Mouse (Mus musculus) frontal cortex, adult 2 months (tissue): ENCODE results near the gene Diablo. TPM values are rescaled to one million over a fixed set of nuclear protein-coding genes. Genes with fewer than 3 reads are reported as not detected.
A peak's percentile ranks its signal among the peaks of the same experiment; 100 is the strongest.
"Not testable (repeated sequence)": the region's sequence is repeated elsewhere in the genome, so short reads cannot be mapped to it uniquely, and the experiment has no call there.

Source experiments
- DNase-seq, 2 experiments: peaks; one replicate each; pipeline ENCODE4 v3.0.0; 2022; ENCODE audit warnings: low spot score in 1 of 2; ENCODE audit errors: extremely low spot score in 1 of 2
- polyA plus RNA-seq: library from polyadenylated mRNA; depleted of rRNA; stranded (reverse); fragments of >200 nt; gene quantifications from 2 replicates; pipeline ENCODE4 v1.2.3, GENCODE M21; 2012; rRNA removed

The Diablo gene
- 81.5 and 87.4 TPM in 2 replicates for polyA plus RNA-seq

DNA sequence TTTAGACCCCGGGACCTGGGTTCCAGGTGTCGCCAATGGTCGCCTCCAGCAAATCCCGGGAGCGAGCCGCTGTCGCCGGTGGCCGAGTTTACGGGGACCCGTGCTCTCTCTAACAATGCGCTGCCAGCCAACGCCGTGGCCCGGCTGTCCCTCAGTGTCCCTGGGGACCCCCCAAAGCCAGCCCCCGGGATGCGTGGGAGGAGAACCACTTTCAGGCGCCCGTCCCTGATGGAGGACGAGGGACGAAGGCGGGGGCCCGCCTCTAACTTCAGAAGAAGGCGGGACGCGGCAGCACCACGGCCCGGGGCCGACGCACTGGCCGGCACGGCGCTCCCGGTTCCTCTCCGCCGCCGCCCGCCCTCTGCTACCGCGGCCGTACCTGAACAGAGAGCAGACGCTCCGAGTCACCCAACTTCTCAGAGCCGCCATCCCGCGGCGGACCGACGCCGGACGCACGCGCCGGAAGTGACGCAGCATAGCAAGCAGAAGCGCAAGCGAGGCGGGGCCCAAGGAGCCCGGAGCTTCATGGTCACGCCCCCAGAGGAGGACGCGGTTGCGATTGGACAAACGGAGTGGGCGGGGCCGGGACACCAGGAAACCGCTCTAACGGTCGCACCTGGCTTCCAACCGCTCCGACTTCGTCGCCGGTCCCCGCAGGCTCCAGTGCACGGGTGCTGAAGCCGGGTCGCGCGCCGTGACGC lies at the start of gene Diablo:
Gene Diablo, minus strand, starts transcription at position 485 of the 701 bp plus-strand sequence.
- peak; percentile 95 to 98 for DNase-seq

- no peak for DNase-seq
Measured at GRCm38 (mm10) chr5:123573362-123573761, 49.4 kb upstream of the Diablo start.

GRCm38 (mm10) chr5:123572357-123573186 lies 48.6 kb upstream of the Diablo start, which contains the start of gene Vps33a:
TSS of gene Vps33a (minus strand) at chr5:123573038.
- DNase-seq = peak; percentile 95 to 99

DNA sequence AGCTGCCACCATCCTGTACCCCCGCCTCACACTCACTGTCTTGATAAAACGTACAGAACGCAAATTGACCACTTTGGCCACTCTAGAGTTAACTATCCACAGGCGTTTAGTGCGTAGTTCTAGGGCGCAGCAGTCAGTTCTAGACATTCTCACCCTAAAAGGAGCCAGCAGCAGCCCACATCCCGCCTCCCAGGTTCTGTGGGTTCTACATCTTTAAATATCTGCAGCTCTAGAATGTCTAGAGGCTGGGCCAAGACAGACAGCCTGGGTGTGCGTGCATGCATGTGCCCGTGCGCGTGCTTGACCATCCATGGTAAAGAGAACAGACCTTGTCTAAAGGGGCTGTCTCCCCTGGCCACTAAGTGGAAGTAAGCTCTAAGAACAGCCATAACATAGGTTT lies 37.2 kb upstream of the Diablo start:
- peak in 1 of 2 experiments; percentile 30 for DNase-seq

DNA sequence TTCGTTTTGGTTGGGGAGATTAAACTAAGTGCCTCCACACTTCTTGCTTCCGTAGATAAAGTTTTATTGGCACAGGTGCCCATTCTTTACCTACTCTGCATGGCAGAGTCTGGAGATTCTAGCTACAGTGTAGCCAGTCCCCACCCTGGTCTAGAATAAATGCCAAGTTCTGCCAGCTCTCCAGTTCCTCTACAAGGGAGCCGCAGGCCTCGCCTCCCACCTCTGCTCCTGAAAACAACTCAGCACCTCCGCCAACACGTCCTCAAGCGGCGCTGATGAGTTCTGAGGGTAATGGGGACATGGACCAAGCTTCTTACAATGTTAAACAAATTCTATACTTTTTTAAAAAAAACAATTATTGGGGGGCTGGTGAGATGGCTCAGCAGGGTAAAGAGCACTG lies 35.6 kb upstream of the Diablo start:
- peak in 1 of 2 experiments; percentile 25 for DNase-seq

DNA sequence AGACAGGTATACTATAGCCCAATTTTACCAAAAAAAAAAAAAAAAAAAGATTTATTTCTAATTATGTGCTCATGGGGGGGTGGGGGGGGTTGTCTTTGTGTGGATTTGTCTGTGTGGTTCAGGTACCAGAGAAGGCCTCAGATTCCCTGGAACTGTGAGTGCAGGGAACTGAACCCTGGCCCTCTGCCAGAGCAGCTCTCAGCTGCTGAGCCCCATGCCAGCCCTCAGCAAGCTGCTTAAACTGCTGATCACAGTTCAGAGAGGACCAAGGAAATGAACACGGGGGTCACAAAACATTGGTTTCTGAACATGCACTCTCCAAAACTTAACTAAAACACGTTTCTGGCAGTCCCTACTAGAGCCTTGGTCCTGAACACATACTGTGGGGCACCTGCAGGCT lies 32.5 kb upstream of the Diablo start:
- DNase-seq = peak in 1 of 2 experiments; percentile 54

GRCm38 (mm10) chr5:123555693-123556092 lies 31.7 kb upstream of the Diablo start:
- no peak for DNase-seq

GRCm38 (mm10) chr5:123533801-123534200 lies 9.8 kb upstream of the Diablo start:
- no peak for DNase-seq

DNA sequence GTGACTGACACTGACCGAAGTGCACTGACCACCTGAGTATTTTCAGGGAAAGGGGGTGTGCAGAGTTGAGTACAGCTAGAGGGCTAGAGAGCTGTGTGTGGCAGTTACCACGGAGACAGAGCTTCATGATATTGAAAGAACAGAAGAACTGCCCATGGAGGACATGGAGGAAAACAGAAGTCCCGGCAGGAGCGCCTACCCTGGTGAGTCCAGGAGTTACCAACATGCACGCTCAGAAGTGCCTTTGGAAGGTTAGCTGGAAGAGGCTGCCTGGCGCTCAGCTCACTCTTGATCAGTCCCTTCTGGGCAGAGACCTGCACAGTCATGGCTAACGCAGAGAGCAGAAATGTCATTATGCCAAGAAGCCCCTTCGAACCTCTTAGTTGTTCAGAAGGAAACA lies 6.1 kb upstream of the Diablo start:
- peak in 1 of 2 experiments; percentile 0 for DNase-seq

DNA sequence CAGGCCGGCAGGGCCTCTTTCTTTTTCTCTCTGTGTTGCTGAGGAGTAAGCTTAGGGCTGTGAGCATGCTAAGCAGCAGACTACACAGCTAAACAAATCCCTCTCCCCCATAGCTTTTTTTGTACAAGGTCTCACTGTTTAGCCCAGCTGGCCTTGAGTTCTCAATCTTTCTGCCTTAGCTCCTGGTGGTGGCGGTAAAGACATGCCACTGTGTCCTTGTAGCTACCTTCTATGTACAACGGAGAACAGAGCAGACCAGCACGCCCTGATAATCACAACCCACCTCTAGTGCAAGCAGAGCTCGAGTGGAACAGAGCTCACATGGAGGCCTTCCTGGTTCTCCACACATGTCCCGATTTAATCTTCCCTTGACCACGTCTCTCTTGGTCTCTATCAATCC lies 4.7 kb upstream of the Diablo start:
- peak in 1 of 2 experiments; percentile 4 for DNase-seq

DNA sequence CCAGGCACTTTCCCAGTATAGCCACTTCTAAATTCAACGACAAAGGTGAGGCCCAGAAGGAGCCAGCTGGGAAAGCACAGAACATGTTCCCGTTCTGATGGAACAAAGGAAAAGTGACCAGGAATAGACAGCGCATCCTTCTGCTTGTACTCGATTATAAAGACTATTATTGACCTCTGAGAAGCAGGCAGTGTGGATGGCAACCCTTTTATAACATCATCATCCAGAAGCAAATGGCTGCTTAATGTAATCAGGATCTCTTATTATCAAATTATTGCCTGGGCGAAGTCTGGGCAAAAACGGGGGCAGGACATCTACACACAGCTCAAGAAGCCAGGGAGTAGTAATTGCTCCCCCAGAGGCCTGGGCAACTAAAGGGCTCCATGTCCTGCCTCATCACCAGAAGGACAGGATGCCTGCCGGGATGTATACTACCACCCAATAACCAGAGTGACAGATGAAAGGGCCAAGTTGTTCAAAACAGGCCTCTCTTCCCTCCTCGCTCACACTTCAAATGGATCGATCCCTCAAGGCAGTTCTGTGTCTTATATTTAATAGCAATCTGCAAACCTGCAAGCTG lies 2.0 kb upstream of the Diablo start:
- no peak for DNase-seq

DNA sequence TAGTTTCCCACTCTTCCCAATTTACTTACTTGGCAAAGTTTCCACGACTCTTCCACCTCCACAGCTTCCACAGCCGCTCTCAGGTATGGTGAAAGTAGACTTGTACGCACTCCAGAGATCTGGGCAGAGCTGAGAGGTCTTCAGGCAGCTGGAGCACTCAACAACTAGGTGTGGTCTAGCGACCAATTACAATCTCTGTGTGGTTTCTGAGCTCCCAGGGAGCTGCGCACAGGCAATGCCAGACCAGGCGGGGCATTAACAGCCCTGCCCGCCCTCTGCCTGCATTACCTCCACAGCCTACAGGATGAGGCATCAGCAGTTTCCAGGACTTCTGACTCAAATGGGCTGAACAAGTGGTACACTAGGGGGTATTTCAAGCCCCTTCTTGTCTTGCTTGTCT lies 1.3 kb upstream of the Diablo start, which contains the start of gene Gm49027:
Gene Gm49027, minus strand, starts transcription at position 208 of the 400 bp plus-strand sequence.
- no peak for DNase-seq

DNA sequence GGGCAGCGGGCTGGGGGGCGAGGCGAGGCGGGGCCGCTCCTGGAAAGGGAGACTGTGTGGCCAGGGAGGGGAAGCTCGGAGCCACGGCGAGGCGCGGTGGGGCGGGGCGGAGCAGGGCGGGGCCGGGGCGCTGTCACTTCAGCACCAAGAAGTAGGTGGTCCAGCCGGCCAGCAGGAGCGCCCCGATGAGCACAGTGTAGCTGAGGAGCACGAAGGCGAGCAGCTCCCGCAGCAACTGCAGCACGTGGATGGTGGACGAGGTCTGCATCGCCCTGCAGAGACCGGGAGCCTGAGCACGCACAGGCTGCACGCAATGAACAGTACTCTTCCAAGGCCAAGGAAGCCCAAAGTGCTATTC lies 396 bp upstream of the Diablo start:
- no peak for DNase-seq

DNA sequence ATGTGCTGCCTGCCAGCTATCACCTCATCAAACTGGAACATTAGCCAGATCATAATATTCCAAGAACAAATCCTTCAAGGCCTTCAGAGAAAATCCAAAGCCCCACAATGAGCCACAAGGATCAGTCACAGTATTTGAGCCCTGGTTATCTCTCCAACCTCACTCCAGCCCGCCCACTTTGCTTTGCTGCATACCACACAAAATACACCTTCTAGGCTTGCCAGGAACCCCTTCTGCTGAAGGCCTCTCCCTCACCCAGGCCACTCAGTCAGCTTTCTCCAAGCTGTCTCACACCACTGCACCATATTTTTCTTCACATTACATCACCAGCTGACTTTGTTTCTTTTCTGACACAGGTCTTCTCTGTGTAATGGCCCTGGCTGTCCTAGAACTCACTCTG lies 1.8 kb downstream of the Diablo start:
- no peak for DNase-seq

- no peak for DNase-seq
Measured at GRCm38 (mm10) chr5:123521621-123522020, 2.4 kb downstream of the Diablo start.

DNA sequence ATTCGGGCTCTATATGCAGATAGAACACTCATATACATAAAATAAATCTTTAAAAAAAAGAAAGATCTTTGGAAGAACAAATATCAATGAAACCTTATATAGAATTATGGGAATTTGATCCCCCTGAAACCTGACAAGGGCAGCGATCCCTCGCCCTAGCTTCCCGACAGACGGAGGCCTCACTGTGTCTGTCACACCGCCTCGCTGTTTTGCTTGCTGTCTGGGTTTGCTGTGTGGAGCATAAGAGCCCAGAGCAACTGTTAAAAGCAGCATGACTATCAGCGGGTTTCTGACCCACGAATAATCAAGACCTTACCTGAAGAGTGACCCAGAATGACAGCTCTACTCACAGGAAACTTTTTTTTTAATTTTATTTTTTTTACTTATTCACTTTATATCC lies 3.3 kb downstream of the Diablo start:
- DNase-seq = no peak

GRCm38 (mm10) chr5:123514871-123515270 lies 9.1 kb downstream of the Diablo start:
- DNase-seq = no peak

- DNase-seq = no peak
Measured at GRCm38 (mm10) chr5:123512102-123512501, 11.9 kb downstream of the Diablo start.

DNA sequence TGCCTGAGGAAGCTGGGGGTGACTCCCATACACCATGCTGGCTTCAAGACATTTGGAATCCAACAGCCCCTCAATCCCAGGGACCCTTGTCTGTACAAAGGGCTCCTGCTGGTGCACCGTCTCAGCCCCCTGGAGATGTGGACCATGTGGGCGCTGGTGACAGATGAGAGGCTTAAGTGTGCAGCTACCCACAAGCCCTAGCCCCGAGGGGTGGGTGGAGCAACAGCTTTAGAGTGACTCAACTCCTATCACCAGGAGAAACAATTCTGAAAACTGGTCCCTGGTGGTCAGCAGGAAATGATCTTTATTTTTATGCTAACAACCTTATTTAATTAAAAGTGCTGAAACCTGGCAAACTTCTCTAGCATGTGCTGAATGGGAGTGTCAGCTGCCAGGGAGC lies 12.6 kb downstream of the Diablo start:
- DNase-seq = not testable (repeated sequence)

DNA sequence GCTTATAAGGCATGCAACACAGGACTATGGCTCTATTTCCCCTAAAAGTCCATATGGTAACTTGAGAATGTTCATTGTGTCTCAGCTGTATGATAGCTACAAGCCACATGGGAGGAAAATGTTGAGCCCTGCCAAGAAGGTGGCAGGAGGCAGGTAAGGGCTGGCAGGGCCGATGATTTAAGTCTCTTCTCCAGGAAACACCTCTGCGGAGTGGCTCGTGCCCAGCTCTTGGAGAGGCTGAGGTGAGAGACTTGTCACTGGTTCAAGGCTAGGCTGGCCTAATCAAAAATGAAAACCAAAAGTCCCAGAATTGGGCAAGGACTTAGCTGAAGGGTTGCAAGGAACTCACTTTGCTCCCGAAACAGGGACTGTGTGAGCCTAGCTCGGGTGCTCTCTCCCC lies 13.8 kb downstream of the Diablo start, which contains the start of gene B3gnt4:
Gene B3gnt4, plus strand, starts transcription at position 301 of the 400 bp plus-strand sequence.
- no peak for DNase-seq

GRCm38 (mm10) chr5:123508921-123509320 lies 15.1 kb downstream of the Diablo start:
- DNase-seq = no peak
